Comparison of ENCODE assay signal across 15 mouse cellular contexts in the genomic region with DNA sequence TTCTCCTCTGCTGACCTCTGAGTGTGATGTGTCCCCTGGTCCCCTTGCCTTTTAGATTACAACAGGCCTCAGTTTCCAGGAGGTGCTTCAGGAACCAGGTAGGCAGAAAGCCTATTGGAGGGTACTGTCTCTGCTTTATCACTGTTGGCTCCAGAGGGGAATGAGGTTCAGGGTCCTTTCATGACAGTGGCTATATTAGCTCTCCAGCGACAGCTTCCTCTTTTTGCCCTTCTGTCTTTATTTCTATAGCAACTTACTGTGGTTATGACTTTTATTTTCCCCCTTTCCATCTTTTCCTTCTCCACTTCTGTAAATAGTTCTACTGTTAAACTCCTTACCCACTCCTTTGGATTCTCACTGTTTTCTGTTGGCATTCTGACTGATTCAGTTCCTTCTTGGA.
"Had no signal": no experiment of that assay in that cellular context is flagged by ENCODE, and none has a peak within 500 bp of the region (broad histone marks: within the 10 kb centered on the region; RNA-seq: fewer than 3 reads in every experiment).

No protein-coding gene starts in this region.

- H3K4me3 ChIP-seq: midbrain, embryonic 10.5 days; midbrain, embryonic 12.5 days; myocyte; neural tube, embryonic 13.5 days; neural tube, embryonic 15.5 days; stomach, embryonic 15.5 days had no signal

- DNase-seq: lung, adult 18-20 months; lung, postnatal 10 days; lung, postnatal 4 days; midbrain, embryonic 14.5 days; right cerebral cortex, postnatal 14 days; thymus, adult 2 months; thymus, postnatal 25 days had no signal

- H3K27ac ChIP-seq: midbrain, embryonic 10.5 days; midbrain, embryonic 12.5 days; neural tube, embryonic 13.5 days; neural tube, embryonic 15.5 days; stomach, embryonic 15.5 days; stomach, postnatal 0 days had no signal

- ATAC-seq: midbrain, embryonic 16.5 days had no signal
